Mouse (Mus musculus): ENCODE measurements around the gene Cx3cr1.

DNA sequence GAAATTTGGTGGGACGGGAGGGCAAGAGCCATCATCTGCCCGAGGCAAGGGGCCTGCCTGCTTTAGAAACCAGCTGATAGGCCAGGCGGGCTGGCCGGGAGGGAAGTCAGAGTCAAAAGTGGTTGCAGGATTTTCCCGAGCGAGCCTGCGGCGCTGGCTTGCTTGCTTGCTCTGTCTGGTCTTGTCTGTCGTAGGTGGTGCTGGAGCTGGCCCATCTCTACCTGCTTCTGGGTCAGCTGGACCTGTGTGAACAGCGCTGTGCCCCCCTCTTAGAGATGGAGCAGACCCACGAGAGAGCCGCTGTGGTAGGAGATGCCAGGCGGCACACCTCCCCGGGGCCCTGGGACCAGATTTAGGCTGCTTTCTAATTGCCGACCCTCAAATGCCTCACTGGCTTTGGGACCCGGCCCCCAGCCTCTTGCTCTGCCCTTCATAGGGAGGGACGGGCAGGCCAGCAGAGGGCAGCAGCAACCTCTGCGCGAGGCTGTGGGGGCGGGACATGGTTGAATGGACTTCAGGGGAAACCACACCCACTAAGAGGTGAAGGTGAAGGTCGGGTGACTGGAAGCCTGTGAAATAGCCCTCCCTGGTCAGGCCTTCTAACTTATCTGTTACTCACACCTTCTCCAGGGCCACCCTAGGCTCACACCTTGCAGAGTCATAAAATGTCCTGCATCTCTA, 106.6 kb downstream of the Cx3cr1 start:
- TF ChIP-seq CTCF (IDR thresholded peaks at IDR 0.05; ENCODE audit: borderline replicate concordance, insufficient read depth, low read depth, low read length) (peak; percentile 72), POLR2A (IDR thresholded peaks at IDR 0.05; ENCODE audit: borderline replicate concordance, insufficient read depth, low read length) (no peak)
